Mouse (Mus musculus): ENCODE data around the gene Atxn7. TPM values are rescaled to one million over a fixed set of nuclear protein-coding genes. Genes with fewer than 3 reads are reported as not detected.

The Atxn7 gene
- polyA plus RNA-seq (2015; fragmentation: Nextera tagmentation; extraction: Ambion mirVana) = 4.0 and 4.3 TPM in 2 replicates

- peak within 1 kb of the TSS; percentile 92 for H3K9ac ChIP-seq (ENCODE audit: low read length)
- peak within 1 kb of the TSS; percentile 75 for H3K4me3 ChIP-seq (ENCODE audit: low read length)
- H3K36me3 ChIP-seq (ENCODE audit: control insufficient read depth, insufficient read depth, low read length) = no peaks in the 10 kb centered on the region
- H3K9me3 ChIP-seq (ENCODE audit: control insufficient read depth, low read length) = no peaks in the 10 kb centered on the region
- no peaks in the 10 kb centered on the region for H3K27me3 ChIP-seq (ENCODE audit: control insufficient read depth, insufficient read depth, low read depth, low read length)
- H3K4me2 ChIP-seq (ENCODE audit: low read depth, low read length) = peak within 1 kb of the TSS; percentile 66
- peak; percentile 72 for ATAC-seq (ENCODE audit: low read depth)
- H3K4me1 ChIP-seq (replicated peaks; ENCODE audit: control insufficient read depth, insufficient read depth, low read length) = peaks cover 6% of the 10 kb centered on the region
- 6% methylated on average over 25 of the region's 56 CpGs for WGBS
- peak within 1 kb of the TSS; percentile 90 for H3K27ac ChIP-seq (ENCODE audit: low read length)
Observed at GRCm38 (mm10) chr14:13961401-13962112, at the start of gene Atxn7, which contains the start of gene Thoc7. Gene Atxn7 (plus strand): TSS chr14:13961440. Gene Thoc7 (minus strand): TSS chr14:13961852.

DNA sequence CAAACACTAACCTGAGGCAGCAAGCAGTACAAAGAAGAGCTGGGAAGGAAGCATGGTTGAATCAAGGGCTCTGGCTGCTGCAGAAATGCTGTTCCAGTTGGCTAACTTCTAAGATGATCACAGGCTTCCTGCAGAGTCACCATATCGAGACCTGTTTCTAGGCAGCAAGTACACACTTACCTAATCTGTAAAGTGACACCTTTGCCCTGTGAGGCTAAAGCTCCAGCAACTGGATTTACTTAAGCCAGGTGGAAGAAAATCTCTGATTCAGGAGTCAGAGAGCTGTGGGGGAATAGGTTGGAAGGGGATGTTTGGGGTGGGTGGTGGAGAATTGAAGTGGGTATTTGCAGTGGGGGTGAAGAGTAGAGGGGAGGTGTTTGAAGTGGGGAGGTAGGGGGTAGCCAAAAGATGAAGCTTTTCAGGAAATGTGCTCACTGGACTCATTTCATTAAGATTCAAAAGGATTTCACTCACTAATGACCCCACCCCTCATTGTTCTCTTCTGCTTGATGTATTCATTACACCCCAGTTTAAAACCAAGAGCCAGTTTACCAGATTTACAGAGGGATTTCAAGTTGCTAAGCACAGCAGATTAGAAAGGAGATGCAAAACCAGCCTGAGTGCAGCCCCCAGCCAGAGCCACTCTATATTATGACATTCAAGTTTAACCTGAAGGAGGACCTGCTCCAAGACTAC, 46.7 kb upstream of the Atxn7 start, which contains the start of gene Gm281:
Gene Gm281, minus strand, starts transcription at position 92 of the 696 bp plus-strand sequence.
- WGBS = 30% methylated on average over 1 of the region's 1 CpGs
- no peak within 1 kb of the TSS for H3K4me3 ChIP-seq (ENCODE audit: low read length)
- no peak within 1 kb of the TSS for H3K9ac ChIP-seq (ENCODE audit: low read length)
- ATAC-seq (ENCODE audit: low read depth) = no peak
- no peaks in the 10 kb centered on the region for H3K27me3 ChIP-seq (ENCODE audit: control insufficient read depth, insufficient read depth, low read depth, low read length)
- no peak within 1 kb of the TSS for H3K4me2 ChIP-seq (ENCODE audit: low read depth, low read length)
- no peak within 1 kb of the TSS for H3K27ac ChIP-seq (ENCODE audit: low read length)
- no peaks in the 10 kb centered on the region for H3K9me3 ChIP-seq (ENCODE audit: control insufficient read depth, low read length)
- 0 out of 2 replicates have a peak, but pooled peaks cover 5% of the 10 kb centered on the region for H3K4me1 ChIP-seq (replicated peaks; ENCODE audit: control insufficient read depth, insufficient read depth, low read length)
- H3K36me3 ChIP-seq (ENCODE audit: control insufficient read depth, insufficient read depth, low read length) = no peaks in the 10 kb centered on the region

DNA sequence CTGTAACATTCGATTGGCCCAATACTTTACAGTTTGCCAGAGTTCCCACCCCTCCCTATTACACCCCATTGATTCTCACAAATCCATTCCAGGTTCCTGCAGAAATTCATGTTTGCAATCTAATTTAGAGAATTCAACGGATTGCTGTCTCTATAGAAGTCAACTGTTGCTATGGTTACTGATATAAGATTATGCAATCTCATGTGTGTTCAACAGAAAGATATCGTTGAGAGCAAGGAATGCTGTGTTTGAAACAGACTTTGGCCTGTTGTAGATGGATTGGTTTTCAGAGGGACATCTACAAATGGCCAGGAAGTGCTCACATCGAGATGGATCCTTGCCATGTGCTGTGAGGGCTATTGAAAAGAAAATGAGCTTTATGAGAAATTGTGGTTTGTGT, 46.0 kb upstream of the Atxn7 start:
- H3K4me1 ChIP-seq (replicated peaks; ENCODE audit: control insufficient read depth, insufficient read depth, low read length) = 0 out of 2 replicates have a peak, but pooled peaks cover 5% of the 10 kb centered on the region
- H3K9ac ChIP-seq (ENCODE audit: low read length) = no peak overlapping the region
- no peak overlapping the region for H3K4me2 ChIP-seq (ENCODE audit: low read depth, low read length)
- H3K9me3 ChIP-seq (ENCODE audit: control insufficient read depth, low read length) = no peaks in the 10 kb centered on the region
- H3K27ac ChIP-seq (ENCODE audit: low read length) = no peak overlapping the region
- no peak for ATAC-seq (ENCODE audit: low read depth)
- H3K4me3 ChIP-seq (ENCODE audit: low read length) = no peak overlapping the region
- WGBS = 30% methylated on average over 4 of the region's 4 CpGs
- H3K36me3 ChIP-seq (ENCODE audit: control insufficient read depth, insufficient read depth, low read length) = no peaks in the 10 kb centered on the region
- H3K27me3 ChIP-seq (ENCODE audit: control insufficient read depth, insufficient read depth, low read depth, low read length) = no peaks in the 10 kb centered on the region

DNA sequence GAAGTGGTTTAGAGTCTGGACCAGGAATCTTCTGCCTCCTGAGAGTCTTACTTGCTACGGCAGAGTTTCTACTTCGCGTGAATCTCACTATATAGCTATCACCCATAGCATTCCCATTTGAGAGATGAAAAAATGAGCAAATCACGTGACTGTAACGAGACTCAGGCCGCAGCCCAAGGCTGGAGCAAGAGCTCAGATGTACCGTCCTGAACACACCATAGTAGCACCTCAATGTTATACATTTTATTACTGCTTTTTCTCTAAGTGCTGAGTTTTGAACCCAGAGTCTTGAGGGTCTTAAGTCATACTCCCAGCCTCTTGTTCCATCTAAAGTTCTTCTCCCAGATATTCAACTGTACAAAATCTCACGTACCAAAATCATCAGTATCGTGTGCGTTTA, 44.0 kb upstream of the Atxn7 start:
- Histone ChIP-seq H3K4me1 (replicated peaks; ENCODE audit: control insufficient read depth, insufficient read depth, low read length) (0 out of 2 replicates have a peak, but pooled peaks cover 5% of the 10 kb centered on the region), H3K9ac (ENCODE audit: low read length) (no peak overlapping the region), H3K4me3 (ENCODE audit: low read length) (no peak overlapping the region), H3K27me3 (ENCODE audit: control insufficient read depth, insufficient read depth, low read depth, low read length) (no peaks in the 10 kb centered on the region), H3K9me3 (ENCODE audit: control insufficient read depth, low read length) (no peaks in the 10 kb centered on the region), H3K27ac (ENCODE audit: low read length) (no peak overlapping the region), H3K4me2 (ENCODE audit: low read depth, low read length) (no peak overlapping the region), H3K36me3 (ENCODE audit: control insufficient read depth, insufficient read depth, low read length) (no peaks in the 10 kb centered on the region)
- WGBS = 82% methylated on average over 10 of the region's 10 CpGs
- no peak for ATAC-seq (ENCODE audit: low read depth)

DNA sequence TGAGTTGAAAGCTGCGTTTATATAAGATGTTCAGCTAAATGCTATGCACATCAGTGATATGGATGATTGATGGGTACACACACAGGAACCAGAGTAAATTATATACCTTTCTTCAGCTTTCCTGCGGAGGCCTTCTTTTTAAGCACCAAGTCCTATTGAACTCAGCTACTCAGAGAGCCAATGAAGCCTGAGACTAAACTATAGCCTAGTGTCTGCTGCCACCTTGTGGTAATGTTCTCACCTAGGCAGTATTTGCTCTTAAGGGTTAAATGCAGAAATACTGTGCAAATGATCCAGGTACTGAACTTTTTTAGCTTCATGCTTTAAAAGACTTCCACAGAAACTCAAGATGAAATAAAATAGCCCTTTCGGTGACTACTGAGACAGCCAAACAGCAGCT, 43.6 kb upstream of the Atxn7 start:
- no peak for ATAC-seq (ENCODE audit: low read depth)
- Histone ChIP-seq H3K9me3 (ENCODE audit: control insufficient read depth, low read length) (no peaks in the 10 kb centered on the region), H3K9ac (ENCODE audit: low read length) (no peak overlapping the region), H3K4me3 (ENCODE audit: low read length) (no peak overlapping the region), H3K4me1 (replicated peaks; ENCODE audit: control insufficient read depth, insufficient read depth, low read length) (0 out of 2 replicates have a peak, but pooled peaks cover 5% of the 10 kb centered on the region), H3K36me3 (ENCODE audit: control insufficient read depth, insufficient read depth, low read length) (no peaks in the 10 kb centered on the region), H3K27me3 (ENCODE audit: control insufficient read depth, insufficient read depth, low read depth, low read length) (no peaks in the 10 kb centered on the region), H3K4me2 (ENCODE audit: low read depth, low read length) (no peak overlapping the region), H3K27ac (ENCODE audit: low read length) (no peak overlapping the region)
- WGBS = 29% methylated on average over 3 of the region's 3 CpGs

DNA sequence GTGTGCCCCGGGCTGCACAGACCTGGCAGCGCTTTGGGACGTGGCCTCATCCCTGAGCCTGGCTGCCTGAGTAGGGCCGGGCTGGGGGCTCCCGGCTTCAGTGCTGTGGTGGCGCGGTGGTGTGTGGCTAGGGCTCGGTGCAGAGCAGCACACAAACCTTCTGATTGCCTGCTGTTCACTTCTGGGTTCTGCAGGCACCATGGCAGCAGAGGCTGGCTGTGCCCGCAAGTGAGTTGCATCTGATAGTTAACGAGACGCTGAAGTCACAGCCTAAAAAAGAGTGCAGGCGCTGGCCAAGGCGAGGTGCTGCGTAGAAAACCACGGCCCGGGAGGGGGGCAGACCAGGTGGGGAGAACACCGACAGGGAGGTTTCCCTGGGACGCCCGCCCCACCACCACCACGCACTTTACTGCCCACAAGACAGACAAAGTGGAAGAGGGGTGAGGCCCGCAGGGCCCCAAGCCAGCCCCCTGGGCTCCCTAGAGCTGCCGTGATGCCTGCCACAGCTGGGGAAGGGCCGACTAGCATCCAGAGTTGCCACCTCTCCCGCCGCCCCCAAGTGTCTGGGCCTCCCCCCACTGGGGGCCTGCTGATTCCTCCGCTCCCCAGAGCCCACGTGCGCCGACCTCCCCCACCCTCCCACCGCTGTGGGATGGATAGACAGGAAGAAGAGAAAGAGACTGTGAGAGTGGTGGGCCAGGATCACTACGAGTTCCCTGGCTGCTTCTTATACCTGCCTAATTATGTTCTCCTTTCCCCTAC, 27.8 kb upstream of the Atxn7 start:
- H3K27me3 ChIP-seq (ENCODE audit: control insufficient read depth, insufficient read depth, low read depth, low read length) = no peaks in the 10 kb centered on the region
- WGBS = 24% methylated on average over 26 of the region's 31 CpGs
- H3K9ac ChIP-seq (ENCODE audit: low read length) = peak overlapping the region; percentile 56
- H3K9me3 ChIP-seq (ENCODE audit: control insufficient read depth, low read length) = peaks cover 4% of the 10 kb centered on the region; the same call in 1 of the 2 replicates
- peak; percentile 64 for ATAC-seq (ENCODE audit: low read depth)
- no peaks in the 10 kb centered on the region for H3K36me3 ChIP-seq (ENCODE audit: control insufficient read depth, insufficient read depth, low read length)
- peaks cover 3% of the 10 kb centered on the region; the same call in 1 of the 2 replicates for H3K4me1 ChIP-seq (replicated peaks; ENCODE audit: control insufficient read depth, insufficient read depth, low read length)
- no peak overlapping the region for H3K27ac ChIP-seq (ENCODE audit: low read length)
- H3K4me3 ChIP-seq (ENCODE audit: low read length) = peak overlapping the region; percentile 44
- peak overlapping the region; percentile 47 for H3K4me2 ChIP-seq (ENCODE audit: low read depth, low read length)

- H3K9ac ChIP-seq (ENCODE audit: low read length) = peak overlapping the region; percentile 56
- no peaks in the 10 kb centered on the region for H3K36me3 ChIP-seq (ENCODE audit: control insufficient read depth, insufficient read depth, low read length)
- WGBS = 37% methylated on average over 5 of the region's 5 CpGs
- H3K27ac ChIP-seq (ENCODE audit: low read length) = no peak overlapping the region
- peaks cover 4% of the 10 kb centered on the region; the same call in 1 of the 2 replicates for H3K9me3 ChIP-seq (ENCODE audit: control insufficient read depth, low read length)
- no peaks in the 10 kb centered on the region for H3K27me3 ChIP-seq (ENCODE audit: control insufficient read depth, insufficient read depth, low read depth, low read length)
- peak overlapping the region; percentile 47 for H3K4me2 ChIP-seq (ENCODE audit: low read depth, low read length)
- peak; percentile 45 for ATAC-seq (ENCODE audit: low read depth)
- peaks cover 3% of the 10 kb centered on the region; the same call in 1 of the 2 replicates for H3K4me1 ChIP-seq (replicated peaks; ENCODE audit: control insufficient read depth, insufficient read depth, low read length)
- H3K4me3 ChIP-seq (ENCODE audit: low read length) = peak overlapping the region; percentile 44
Observed at GRCm38 (mm10) chr14:13934052-13934371, 27.2 kb upstream of the Atxn7 start.

- Histone ChIP-seq H3K4me3 (ENCODE audit: low read length) (no peak overlapping the region), H3K4me1 (replicated peaks; ENCODE audit: control insufficient read depth, insufficient read depth, low read length) (no peaks in the 10 kb centered on the region), H3K36me3 (ENCODE audit: control insufficient read depth, insufficient read depth, low read length) (peaks cover 11% of the 10 kb centered on the region), H3K9me3 (ENCODE audit: control insufficient read depth, low read length) (no peaks in the 10 kb centered on the region), H3K27ac (ENCODE audit: low read length) (no peak overlapping the region), H3K4me2 (ENCODE audit: low read depth, low read length) (no peak overlapping the region), H3K9ac (ENCODE audit: low read length) (no peak overlapping the region), H3K27me3 (ENCODE audit: control insufficient read depth, insufficient read depth, low read depth, low read length) (no peaks in the 10 kb centered on the region)
- WGBS = 86% methylated on average over 4 of the region's 4 CpGs
- ATAC-seq (ENCODE audit: low read depth) = no peak
Observed at GRCm38 (mm10) chr14:13944686-13945085, 16.6 kb upstream of the Atxn7 start.

- no peak overlapping the region for H3K4me2 ChIP-seq (ENCODE audit: low read depth, low read length)
- H3K9ac ChIP-seq (ENCODE audit: low read length) = no peak overlapping the region
- no peaks in the 10 kb centered on the region for H3K4me1 ChIP-seq (replicated peaks; ENCODE audit: control insufficient read depth, insufficient read depth, low read length)
- ATAC-seq (ENCODE audit: low read depth) = no peak
- no peaks in the 10 kb centered on the region for H3K9me3 ChIP-seq (ENCODE audit: control insufficient read depth, low read length)
- peaks cover 25% of the 10 kb centered on the region for H3K36me3 ChIP-seq (ENCODE audit: control insufficient read depth, insufficient read depth, low read length)
- H3K27me3 ChIP-seq (ENCODE audit: control insufficient read depth, insufficient read depth, low read depth, low read length) = no peaks in the 10 kb centered on the region
- WGBS = 90% methylated on average over 7 of the region's 7 CpGs
- no peak overlapping the region for H3K27ac ChIP-seq (ENCODE audit: low read length)
- H3K4me3 ChIP-seq (ENCODE audit: low read length) = no peak overlapping the region
Observed at GRCm38 (mm10) chr14:13948345-13948744, 12.9 kb upstream of the Atxn7 start.

Data from lung, embryonic 16.5 days (tissue).